Mouse (Mus musculus) CH12.LX (cell line): Measurements from ENCODE around the gene Ccdc8. TPM values are rescaled to one million over a fixed set of nuclear protein-coding genes. Genes with fewer than 3 reads are reported as not detected.

ENCODE experiments used
- DNase-seq: peaks from one replicate; pipeline ENCODE4 v3.0.0-alpha.2; 2013; ENCODE audit errors: extremely low read depth
- H3K27ac ChIP-seq: 2 replicates; pipeline ENCODE4 v1.5.1; 2012; ENCODE audit warnings: low read depth, mild to moderate bottlenecking, control low read depth, moderate library complexity; ENCODE audit not compliant: insufficient read depth
- H3K27me3 ChIP-seq: replicated peaks from 2 replicates; pipeline ENCODE3; 2012; ENCODE audit warnings: inconsistent platforms
- H3K36me3 ChIP-seq, 2 experiments: replicated peaks in 1 of 2; 2 replicates each; pipeline versions ENCODE3 to v1.6.1; 2012; ENCODE audit warnings: inconsistent platforms in 1 of 2, low read length in 1 of 2, mild to moderate bottlenecking in 1 of 2, mixed read lengths in 1 of 2, moderate library complexity in 1 of 2; ENCODE audit not compliant: control insufficient read depth in 1 of 2, insufficient read depth in 1 of 2
- H3K4me1 ChIP-seq, 2 experiments: 2 replicates each; pipeline ENCODE4 v1.6.1; 2012; ENCODE audit warnings: inconsistent platforms in 1 of 2, moderate library complexity in 1 of 2; ENCODE audit not compliant: insufficient read depth in 2 of 2, control insufficient read depth in 1 of 2
- H3K4me2 ChIP-seq: 2 replicates; pipeline ENCODE4 v1.6.1; 2012; ENCODE audit warnings: low read depth, mild to moderate bottlenecking, control low read depth; ENCODE audit not compliant: poor library complexity, insufficient read depth, severe bottlenecking
- H3K4me3 ChIP-seq, 3 experiments: fragments of 150-350 bp in 1 of 3; sonication (generic) in 1 of 3; replicated peaks in 1 of 3; 2 replicates each; pipeline versions ENCODE3 to v1.5.1; 2011 to 2012; ENCODE audit warnings: low read depth in 2 of 3, low read length in 2 of 3, mild to moderate bottlenecking in 2 of 3, moderate library complexity in 2 of 3, control low read depth in 1 of 3, improper control_type of control experiment in 1 of 3, inconsistent platforms in 1 of 3, mixed read lengths in 1 of 3; ENCODE audit not compliant: poor library complexity in 1 of 3
- H3K79me2 ChIP-seq: replicated peaks from 2 replicates; pipeline ENCODE4 v1.6.1; 2012; ENCODE audit warnings: mild to moderate bottlenecking, moderate library complexity; ENCODE audit not compliant: control insufficient read depth, poor library complexity, insufficient read depth, severe bottlenecking; ENCODE audit errors: extremely low read depth
- H3K9ac ChIP-seq: 2 replicates; pipeline ENCODE4 v1.6.1; 2012; ENCODE audit warnings: low read depth, mild to moderate bottlenecking, control low read depth, moderate library complexity; ENCODE audit not compliant: insufficient read depth
- H3K9me3 ChIP-seq: replicated peaks from 2 replicates; pipeline ENCODE3; 2012; ENCODE audit warnings: low read length, inconsistent platforms, mixed read lengths
- BHLHE40 ChIP-seq: IDR thresholded peaks from 2 replicates; pipeline ENCODE4 v1.6.1; 2011; ENCODE audit warnings: mild to moderate bottlenecking, low read depth, low read length, improper control_type of control experiment
- CHD1 ChIP-seq: IDR thresholded peaks from 2 replicates; pipeline ENCODE4 v1.6.1; 2012; ENCODE audit warnings: low read depth, low read length, improper control_type of control experiment, inconsistent platforms
- CTCF ChIP-seq, 2 experiments: IDR thresholded peaks in 1 of 2; conservative IDR thresholded peaks in 1 of 2; 2 replicates each; pipeline ENCODE4 v1.5.1; 2011 to 2012; ENCODE audit warnings: low read depth in 2 of 2, low read length in 2 of 2, improper control_type of control experiment in 1 of 2, inconsistent platforms in 1 of 2, mild to moderate bottlenecking in 1 of 2, moderate library complexity in 1 of 2
- ELF1 ChIP-seq: IDR thresholded peaks from 2 replicates; pipeline ENCODE4 v1.6.1; 2014; ENCODE audit warnings: low read depth, mild to moderate bottlenecking, inconsistent platforms, low read length, improper control_type of control experiment
- ETS1 ChIP-seq: conservative IDR thresholded peaks from 2 replicates; pipeline ENCODE4 v1.6.1; 2012; ENCODE audit warnings: low read depth, mild to moderate bottlenecking, inconsistent platforms, low read length, improper control_type of control experiment, moderate library complexity
- HCFC1 ChIP-seq: IDR thresholded peaks from 2 replicates; pipeline ENCODE4 v1.6.1; 2012; ENCODE audit warnings: low read depth, mild to moderate bottlenecking, inconsistent platforms, low read length, improper control_type of control experiment
- IRF4 ChIP-seq: IDR thresholded peaks from 2 replicates; pipeline ENCODE4 v1.6.1; 2014; ENCODE audit warnings: low read depth, mild to moderate bottlenecking, inconsistent platforms, low read length, improper control_type of control experiment
- JUN ChIP-seq: IDR thresholded peaks from 2 replicates; pipeline ENCODE4 v1.6.1; 2011; ENCODE audit warnings: low read depth, mild to moderate bottlenecking, low read length, improper control_type of control experiment, moderate library complexity; ENCODE audit not compliant: insufficient read depth
- JUND ChIP-seq: conservative IDR thresholded peaks from 2 replicates; pipeline ENCODE4 v1.6.1; 2011; ENCODE audit warnings: low read depth, low read length, improper control_type of control experiment
- MEF2A ChIP-seq: IDR thresholded peaks from 2 replicates; pipeline ENCODE4 v1.6.1; 2014; ENCODE audit warnings: low read depth, mild to moderate bottlenecking, inconsistent platforms, low read length, improper control_type of control experiment, borderline replicate concordance
- MXI1 ChIP-seq: IDR thresholded peaks from 2 replicates; pipeline ENCODE4 v1.6.1; 2011; ENCODE audit warnings: mild to moderate bottlenecking, low read depth, low read length, improper control_type of control experiment
- MYC ChIP-seq: IDR thresholded peaks from 2 replicates; pipeline ENCODE4 v1.6.1; 2011; ENCODE audit warnings: low read depth, mild to moderate bottlenecking, improper control_type of control experiment, low read length
- NELFE ChIP-seq: IDR thresholded peaks from 2 replicates; pipeline ENCODE4 v1.6.1; 2011; ENCODE audit warnings: low read depth, low read length, improper control_type of control experiment
- RCOR1 ChIP-seq: conservative IDR thresholded peaks from 2 replicates; pipeline ENCODE4 v1.6.1; 2012; ENCODE audit warnings: low read depth, mild to moderate bottlenecking, inconsistent platforms, low read length, improper control_type of control experiment
- SMC3 ChIP-seq: IDR thresholded peaks from 2 replicates; pipeline ENCODE4 v1.6.1; 2011; ENCODE audit warnings: low read depth, low read length, improper control_type of control experiment
- USF2 ChIP-seq: conservative IDR thresholded peaks from 2 replicates; pipeline ENCODE4 v1.6.1; 2011; ENCODE audit warnings: low read depth, low read length, improper control_type of control experiment
- ZC3H11A ChIP-seq: IDR thresholded peaks from 2 replicates; pipeline ENCODE4 v1.6.1; 2012; ENCODE audit warnings: low read depth, mild to moderate bottlenecking, inconsistent platforms, low read length, improper control_type of control experiment
- ZKSCAN1 ChIP-seq: IDR thresholded peaks from 2 replicates; pipeline ENCODE4 v1.6.1; 2012; ENCODE audit warnings: low read depth, inconsistent platforms, low read length, improper control_type of control experiment, borderline replicate concordance
- ZMIZ1 ChIP-seq: IDR thresholded peaks from 2 replicates; pipeline ENCODE4 v1.6.1; 2012; ENCODE audit warnings: low read depth, mild to moderate bottlenecking, inconsistent platforms, low read length, improper control_type of control experiment
- ZNF384 ChIP-seq: IDR thresholded peaks from 2 replicates; pipeline ENCODE4 v1.6.1; 2012; ENCODE audit warnings: low read depth, low read length, improper control_type of control experiment, inconsistent platforms
- dilution Hi-C: fragments of 300-500 bp; cut with MboI; formaldehyde crosslinking; loops from 2 replicates; pipeline ENCODE4 v1.14.3; 2020; ENCODE audit warnings: low sequenced_read_pairs; ENCODE audit not compliant: extremely low pct_unique_long_range_greater_than_20kb, extremely low pct_ligation_motif_present
- in situ Hi-C: fragments of 300-500 bp; cut with MboI; formaldehyde crosslinking; loops from 3 replicates; pipeline ENCODE4 v1.14.3; 2019; ENCODE audit warnings: low sequenced_read_pairs, low pct_ligation_motif_present, low pct_unique_long_range_greater_than_20kb, mixed read lengths
- polyA plus RNA-seq: library from polyadenylated mRNA; unstranded; fragments of >175 nt; gene quantifications from 2 replicates; pipeline ENCODE4 v1.2.1, GENCODE M21; 2012; ENCODE audit warnings: low read depth; ENCODE audit not compliant: insufficient read length
- total RNA-seq, 2 experiments: library from RNA; depleted of rRNA; stranded (reverse); fragments of 300-350 nt in 1 of 2; fragments of >200 nt in 1 of 2; gene quantifications; 2 replicates each; pipeline ENCODE4 v1.2.3; 2012 to 2014

Gene Ccdc8
- total and polyA plus RNA-seq, 3 experiments = 0.04 to 0.16 TPM; not detected in 1

DNA sequence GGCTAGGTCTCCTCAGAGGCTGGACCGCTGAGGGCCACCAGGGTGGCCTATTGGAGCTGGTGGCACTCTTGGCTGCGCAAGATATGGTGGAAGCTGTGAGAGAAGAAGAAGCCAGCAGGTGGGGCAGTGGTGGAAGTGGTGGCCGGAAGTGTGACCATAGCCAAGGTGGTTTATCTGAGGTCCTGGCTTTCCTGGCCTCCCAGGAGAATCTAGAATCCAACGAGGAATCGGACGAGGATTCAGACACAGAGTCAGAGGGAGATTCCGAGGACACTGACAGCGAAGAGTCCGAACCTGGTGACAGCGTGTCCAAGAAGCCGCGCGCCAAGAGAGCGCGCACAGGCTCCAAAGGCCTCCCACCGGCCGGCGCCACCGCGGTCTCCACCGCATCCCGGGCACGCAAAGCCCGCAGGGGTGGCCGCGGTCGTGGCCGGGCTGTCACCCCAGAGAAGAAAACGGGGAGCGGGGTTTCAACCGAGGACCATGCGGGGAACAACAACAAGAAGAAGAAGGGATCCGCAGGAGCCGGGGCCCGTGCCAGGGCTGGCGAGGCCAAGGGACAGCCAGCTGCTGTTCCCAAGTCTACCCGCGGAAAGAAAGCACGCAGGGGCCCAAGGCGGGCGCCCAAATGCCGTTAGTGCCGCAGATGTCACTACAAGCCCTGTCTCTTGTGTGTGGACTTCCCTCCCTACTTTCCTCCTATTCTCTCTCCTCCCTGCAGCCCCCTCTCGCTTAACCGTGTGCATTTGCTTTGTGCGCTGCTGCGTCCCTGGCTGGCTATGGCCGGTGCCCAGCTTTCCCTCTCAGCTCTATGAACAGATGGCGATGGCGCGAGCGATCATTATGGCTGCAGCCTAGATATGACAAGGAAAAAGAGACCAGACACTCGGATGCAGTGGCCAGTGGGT is 45.8 kb upstream of the Ccdc8 start:
- no peak overlapping the region for H3K4me3 ChIP-seq
- no peak overlapping the region for H3K27ac ChIP-seq
- no peak for TF ChIP-seq BHLHE40
- no peak for TF ChIP-seq RCOR1
- no peak for TF ChIP-seq MXI1
- no peak for TF ChIP-seq JUN
- TF ChIP-seq, all 38 proteins: peak for 0
- H3K36me3 ChIP-seq = no peaks in the 10 kb centered on the region
- DNase-seq = no peak
- peaks cover 38% of the 10 kb centered on the region for H3K27me3 ChIP-seq
- H3K4me1 ChIP-seq = peaks cover 0 to 9% of the 10 kb centered on the region in 2 experiments; a peak in 1 of 4 replicates
- H3K4me2 ChIP-seq = no peak overlapping the region
- peaks cover 14% of the 10 kb centered on the region for H3K9me3 ChIP-seq
- H3K9ac ChIP-seq = no peak overlapping the region
- H3K79me2 ChIP-seq = no peaks in the 10 kb centered on the region
- dilution Hi-C loops (no loop called here), in situ Hi-C loops (no loop called here)

DNA sequence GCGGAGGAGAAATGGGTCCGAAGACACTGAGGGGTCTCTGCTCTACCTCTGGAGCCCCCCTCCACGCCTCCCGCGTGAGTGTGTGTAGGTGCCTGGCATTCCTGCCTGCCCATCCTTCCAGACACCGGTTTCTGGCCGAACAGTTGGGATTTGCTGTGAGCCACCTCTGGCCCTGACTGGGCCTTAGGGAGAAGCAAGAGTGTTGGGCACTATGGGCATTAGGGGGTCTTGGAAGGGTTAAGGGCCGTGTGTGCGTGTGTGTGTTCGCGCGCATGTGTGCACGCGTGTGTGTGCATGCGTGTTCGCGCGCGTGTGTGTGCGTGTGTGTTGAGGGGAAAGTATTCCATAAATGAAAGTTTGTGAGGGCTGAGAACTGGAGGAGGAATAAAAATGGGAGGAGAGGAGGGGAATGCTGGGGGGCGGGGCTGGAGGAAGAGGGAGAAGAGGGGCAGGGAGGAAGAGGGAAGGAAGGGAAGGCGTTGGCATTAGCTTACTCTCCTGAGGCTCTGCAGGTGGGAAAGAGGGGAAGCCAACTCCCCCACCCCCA is 45.1 kb upstream of the Ccdc8 start:
- Histone ChIP-seq H3K27me3 (peaks cover 38% of the 10 kb centered on the region), H3K9ac (no peak overlapping the region), H3K27ac (no peak overlapping the region), H3K4me3 (no peak overlapping the region), H3K36me3 (no peaks in the 10 kb centered on the region), H3K4me2 (no peak overlapping the region), H3K9me3 (peaks cover 14% of the 10 kb centered on the region), H3K4me1 (peaks cover 0 to 9% of the 10 kb centered on the region in 2 experiments; a peak in 1 of 4 replicates), H3K79me2 (no peaks in the 10 kb centered on the region)
- TF ChIP-seq USF2 = no peak
- no peak for TF ChIP-seq ZNF384
- TF ChIP-seq SMC3 = no peak
- TF ChIP-seq ETS1 = no peak
- no peak for TF ChIP-seq MXI1
- no peak for TF ChIP-seq ZKSCAN1
- no peak for TF ChIP-seq MYC
- TF ChIP-seq HCFC1 = no peak
- no peak for TF ChIP-seq CTCF (conservative IDR thresholded peaks at IDR 0.05 in 1 of 2, IDR thresholded peaks at IDR 0.05 in 1 of 2; ENCODE audit: low read depth in 2 of 2, low read length in 2 of 2)
- TF ChIP-seq ZMIZ1 = no peak
- TF ChIP-seq ZC3H11A = no peak
- TF ChIP-seq ELF1 = no peak
- no peak for TF ChIP-seq NELFE
- TF ChIP-seq CHD1 = no peak
- TF ChIP-seq IRF4 = no peak
- no peak for TF ChIP-seq MEF2A
- no peak for TF ChIP-seq JUND
- dilution Hi-C loops = no loop called here
- in situ Hi-C loops = no loop called here
- no peak for DNase-seq
